ENCODE assay signal across 24 mouse cellular contexts in the genomic region with DNA sequence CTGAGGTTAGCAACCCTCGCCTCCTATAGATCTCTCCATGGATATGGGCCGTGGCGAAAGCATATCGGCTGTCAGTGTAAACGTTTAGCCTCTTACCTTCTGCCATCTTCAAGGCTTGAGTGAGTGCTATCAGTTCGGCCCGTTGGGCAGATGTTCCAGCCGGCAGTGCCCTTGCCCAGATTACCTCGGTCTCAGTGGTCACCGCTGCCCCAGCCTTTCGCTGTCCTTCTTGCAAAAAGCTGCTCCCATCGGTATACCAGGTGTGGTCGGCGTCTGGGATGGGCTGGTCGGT. TPM values are rescaled to one million over a fixed set of nuclear protein-coding genes. Genes with fewer than 3 reads are reported as not detected.
"Had no signal": no experiment of that assay in that cellular context is flagged by ENCODE, and none has a peak within 500 bp of the region (broad histone marks: within the 10 kb centered on the region; RNA-seq: fewer than 3 reads in every experiment).

No protein-coding gene starts in this region.

RNA-seq across cellular contexts. Expression of a gene that starts 22.8 kb away (rescaled TPM):
- total RNA-seq: heart, postnatal 10 days; heart, postnatal 14 days; heart, postnatal 25 days; heart, postnatal 36 days; heart, postnatal 4 days; hematopoietic stem cell, adult 5-6 weeks; hindbrain, postnatal 0 days; layer of hippocampus, adult 2 months; layer of hippocampus, postnatal 36 days; left cerebral cortex, adult 8-10 months had no signal
- polyA plus RNA-seq: heart, embryonic 12.5 days; heart, embryonic 13.5 days; heart, embryonic 15.5 days; heart, postnatal 0 days; inflammation-experienced regulatory T-cells, adult 6 months; intestine, embryonic 14.5 days; intestine, embryonic 16.5 days; intestine, postnatal 0 days; kidney, adult 2 months; kidney, embryonic 14.5 days; kidney, embryonic 15.5 days; kidney, embryonic 16.5 days; kidney, postnatal 0 days; large intestine, adult 2 months had no signal
